Mouse (Mus musculus): Measurements from ENCODE around the gene Vps4b. TPM values are rescaled to one million over a fixed set of nuclear protein-coding genes. Genes with fewer than 3 reads are reported as not detected.

Gene Vps4b
- total and polyA plus RNA-seq, 3 experiments: 5.9 to 30.1 (median 29.8) TPM

GRCm38 (mm10) chr1:106760750-106761149 is 35.8 kb downstream of the Vps4b start:
- H3K36me3 ChIP-seq (ENCODE audit: control insufficient read depth, insufficient read depth, low read length): no peaks in the 10 kb centered on the region
- DNase-seq: no peak
- peaks cover 8% of the 10 kb centered on the region for H3K4me1 ChIP-seq (ENCODE audit: control insufficient read depth, insufficient read depth, low read length)
- H3K4me3 ChIP-seq: no peak overlapping the region
- H3K9ac ChIP-seq (ENCODE audit: low read depth, low read length): no peak overlapping the region
- intact Hi-C loops (cut with DNase I): no loop called here
- WGBS: 79% methylated on average over 3 of the region's 3 CpGs
- H3K27me3 ChIP-seq (ENCODE audit: control insufficient read depth, insufficient read depth, low read length): no peaks in the 10 kb centered on the region
- 0 out of 2 replicates have a peak, but pooled peaks cover 1% of the 10 kb centered on the region for H3K79me2 ChIP-seq (replicated peaks; ENCODE audit: control insufficient read depth, insufficient read depth, low read length)
- no peak for TF ChIP-seq CTCF (IDR thresholded peaks at IDR 0.05)
- TF ChIP-seq EP300 (IDR thresholded peaks at IDR 0.05; ENCODE audit: insufficient read depth, low read depth, low read length): no peak
- H3K27ac ChIP-seq: no peak overlapping the region

- Histone ChIP-seq H3K9ac (ENCODE audit: low read depth, low read length) (peak within 1 kb of the TSS; percentile 92), H3K27ac (peak within 1 kb of the TSS; percentile 89), H3K79me2 (replicated peaks; ENCODE audit: control insufficient read depth, insufficient read depth, low read length) (0 out of 2 replicates have a peak, but pooled peaks cover 1% of the 10 kb centered on the region), H3K27me3 (ENCODE audit: control insufficient read depth, insufficient read depth, low read length) (no peaks in the 10 kb centered on the region), H3K36me3 (ENCODE audit: control insufficient read depth, insufficient read depth, low read length) (no peaks in the 10 kb centered on the region), H3K4me3 (peak within 1 kb of the TSS; percentile 89), H3K4me1 (ENCODE audit: control insufficient read depth, insufficient read depth, low read length) (peaks cover 8% of the 10 kb centered on the region)
- TF ChIP-seq EP300 (IDR thresholded peaks at IDR 0.05; ENCODE audit: insufficient read depth, low read depth, low read length) (0 out of 2 replicates have a peak, but pooled peaks have one; percentile 53), CTCF (IDR thresholded peaks at IDR 0.05) (peak; percentile 33), POLR2A (IDR thresholded peaks at IDR 0.05; ENCODE audit: insufficient read depth, low read depth, low read length) (peak; percentile 96)
- peak; percentile 96 to 99 for DNase-seq
- intact Hi-C loops (cut with DNase I): loop anchor here (1.0 to 2.0 kb wide), 2 partner anchors 37 to 46 kb away; partner anchors contain the start of genes Bcl2 and Vps4b
- under 1% methylated on average over 51 of the region's 51 CpGs for WGBS
Measured at GRCm38 (mm10) chr1:106759572-106760435, 36.7 kb downstream of the Vps4b start, which contains the start of gene Kdsr. Gene Kdsr, minus strand, starts transcription at chr1:106759727.

DNA sequence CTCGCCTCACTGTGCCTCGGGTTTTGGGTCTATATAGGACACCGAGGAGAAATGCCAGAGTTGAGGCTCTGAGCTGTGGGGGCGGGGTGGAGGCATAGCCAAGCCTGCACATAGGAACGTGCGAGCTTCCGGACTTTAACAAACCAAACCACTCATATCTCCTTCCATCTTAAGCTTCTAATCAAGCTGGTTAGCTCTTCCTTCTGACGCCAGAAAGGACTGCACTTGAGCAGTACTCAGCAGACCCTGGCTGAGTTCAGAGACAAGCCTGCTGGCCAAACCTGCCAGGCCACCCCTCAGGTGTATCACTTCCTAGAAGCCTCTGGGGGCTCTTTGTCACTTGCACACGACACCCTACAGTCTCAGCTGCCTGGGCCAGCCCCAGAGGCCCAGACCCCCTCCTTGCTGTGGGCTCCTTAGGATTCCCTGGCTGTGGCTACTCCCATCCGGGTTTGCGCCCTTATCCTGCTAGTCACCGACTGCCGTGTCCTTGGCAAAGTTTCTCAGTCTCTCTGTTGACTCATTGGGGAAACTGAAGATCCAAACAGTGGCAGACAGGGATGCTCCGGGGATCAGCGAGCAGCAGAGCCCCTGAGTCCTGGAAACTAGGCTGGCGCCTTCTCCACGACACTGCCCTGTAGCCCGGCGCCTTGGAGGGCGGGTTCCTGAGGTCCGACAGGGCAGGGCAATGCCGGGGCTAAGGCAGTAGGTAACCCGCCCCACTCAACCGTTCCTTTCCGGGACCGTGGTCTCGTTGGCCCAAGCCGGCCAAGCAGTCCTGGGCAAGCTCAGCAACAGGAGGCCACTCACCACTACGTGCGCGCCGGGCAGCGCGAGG is 37.6 kb downstream of the Vps4b start:
- Histone ChIP-seq H3K9ac (ENCODE audit: low read depth, low read length) (peak overlapping the region; percentile 92), H3K79me2 (replicated peaks; ENCODE audit: control insufficient read depth, insufficient read depth, low read length) (0 out of 2 replicates have a peak, but pooled peaks cover 1% of the 10 kb centered on the region), H3K36me3 (ENCODE audit: control insufficient read depth, insufficient read depth, low read length) (no peaks in the 10 kb centered on the region), H3K27ac (peak overlapping the region; percentile 89), H3K27me3 (ENCODE audit: control insufficient read depth, insufficient read depth, low read length) (no peaks in the 10 kb centered on the region), H3K4me1 (ENCODE audit: control insufficient read depth, insufficient read depth, low read length) (peaks cover 8% of the 10 kb centered on the region), H3K4me3 (peak overlapping the region; percentile 89)
- no peak for DNase-seq
- WGBS: 1% methylated on average over 34 of the region's 34 CpGs
- no peak for TF ChIP-seq EP300 (IDR thresholded peaks at IDR 0.05; ENCODE audit: insufficient read depth, low read depth, low read length)
- TF ChIP-seq POLR2A (IDR thresholded peaks at IDR 0.05; ENCODE audit: insufficient read depth, low read depth, low read length): no peak
- intact Hi-C loops (cut with DNase I): loop anchor here (1.0 to 2.0 kb wide), 2 partner anchors 38 to 45 kb away; partner anchors contain the start of genes Bcl2 and Vps4b

DNA sequence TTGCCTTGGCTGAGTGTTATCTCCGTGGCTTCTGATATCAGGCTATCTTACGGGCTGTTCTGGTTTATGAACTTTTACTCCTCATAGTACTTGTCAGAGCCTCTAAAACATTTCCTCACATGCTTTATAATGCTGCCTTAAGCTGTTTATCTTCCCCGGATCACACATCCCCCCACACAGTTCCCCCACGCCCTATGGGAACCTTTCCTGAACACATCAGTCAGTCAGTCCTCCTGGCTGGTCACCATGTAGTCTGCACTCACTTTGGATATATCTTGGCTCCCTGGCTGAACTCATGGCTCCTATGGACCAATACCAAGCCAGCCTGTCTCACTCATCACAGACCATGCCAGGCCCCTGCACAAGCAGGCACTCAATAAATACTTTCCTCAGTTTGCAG is 39.9 kb downstream of the Vps4b start:
- intact Hi-C loops (cut with DNase I): no loop called here
- Histone ChIP-seq H3K27ac (no peak overlapping the region), H3K36me3 (ENCODE audit: control insufficient read depth, insufficient read depth, low read length) (peaks cover under 1% of the 10 kb centered on the region; the same call in 1 of the 2 replicates), H3K4me3 (no peak overlapping the region), H3K27me3 (ENCODE audit: control insufficient read depth, insufficient read depth, low read length) (no peaks in the 10 kb centered on the region), H3K4me1 (ENCODE audit: control insufficient read depth, insufficient read depth, low read length) (peaks cover 10% of the 10 kb centered on the region), H3K79me2 (replicated peaks; ENCODE audit: control insufficient read depth, insufficient read depth, low read length) (0 out of 2 replicates have a peak, but pooled peaks cover 1% of the 10 kb centered on the region), H3K9ac (ENCODE audit: low read depth, low read length) (no peak overlapping the region)
- 60% methylated on average over 4 of the region's 4 CpGs for WGBS
- no peak for TF ChIP-seq POLR2A (IDR thresholded peaks at IDR 0.05; ENCODE audit: insufficient read depth, low read depth, low read length)
- no peak for TF ChIP-seq EP300 (IDR thresholded peaks at IDR 0.05; ENCODE audit: insufficient read depth, low read depth, low read length)
- no peak for TF ChIP-seq CTCF (IDR thresholded peaks at IDR 0.05)
- DNase-seq: peak in 1 of 2 experiments; percentile 10

GRCm38 (mm10) chr1:106752013-106752412 is 44.5 kb downstream of the Vps4b start:
- Histone ChIP-seq H3K4me3 (no peak overlapping the region), H3K4me1 (ENCODE audit: control insufficient read depth, insufficient read depth, low read length) (peaks cover 6% of the 10 kb centered on the region), H3K36me3 (ENCODE audit: control insufficient read depth, insufficient read depth, low read length) (peaks cover 9% of the 10 kb centered on the region; the same call in 1 of the 2 replicates), H3K27ac (no peak overlapping the region), H3K79me2 (replicated peaks; ENCODE audit: control insufficient read depth, insufficient read depth, low read length) (0 out of 2 replicates have a peak, but pooled peaks cover 3% of the 10 kb centered on the region), H3K27me3 (ENCODE audit: control insufficient read depth, insufficient read depth, low read length) (no peaks in the 10 kb centered on the region), H3K9ac (ENCODE audit: low read depth, low read length) (no peak overlapping the region)
- 0 out of 2 replicates have a peak, but pooled peaks have one; percentile 15 for TF ChIP-seq EP300 (IDR thresholded peaks at IDR 0.05; ENCODE audit: insufficient read depth, low read depth, low read length)
- no peak for TF ChIP-seq CTCF (IDR thresholded peaks at IDR 0.05)
- peak in 1 of 2 experiments; percentile 11 for DNase-seq
- intact Hi-C loops (cut with DNase I): no loop called here
- WGBS: 50% methylated on average over 5 of the region's 5 CpGs

Data from heart, adult 2 months (tissue).